Mouse (Mus musculus): Measurements from ENCODE around the gene Aimp1. TPM values are rescaled to one million over a fixed set of nuclear protein-coding genes. Genes with fewer than 3 reads are reported as not detected.

The Aimp1 gene
- polyA plus RNA-seq, 1 experiment from 2014 or later = 85.6 TPM

- H3K4me2 ChIP-seq (replicated peaks; ENCODE audit: low read depth, low read length) = no peak within 1 kb of the TSS
- H3K4me1 ChIP-seq (ENCODE audit: control insufficient read depth, insufficient read depth, low read length) = no peaks in the 10 kb centered on the region
- WGBS = 86% methylated on average over 11 of the region's 11 CpGs
- no peaks in the 10 kb centered on the region for H3K27me3 ChIP-seq (ENCODE audit: control insufficient read depth, insufficient read depth, low read length)
- no peaks in the 10 kb centered on the region for H3K9me3 ChIP-seq (ENCODE audit: control insufficient read depth, low read length)
- H3K27ac ChIP-seq (ENCODE audit: low read depth, low read length) = no peak within 1 kb of the TSS
- no peak for ATAC-seq (ENCODE audit: low FRiP score, low TSS enrichment)
- no peaks in the 10 kb centered on the region for H3K36me3 ChIP-seq (ENCODE audit: control insufficient read depth, insufficient read depth, low read length)
- no peak within 1 kb of the TSS for H3K4me3 ChIP-seq (ENCODE audit: low read length)
- no peak within 1 kb of the TSS for H3K9ac ChIP-seq (ENCODE audit: low read depth, low read length)
Measured at GRCm38 (mm10) chr3:132629601-132630239, 54.5 kb downstream of the Aimp1 start, which contains the start of gene Gimd1. Gene Gimd1 (plus strand): TSS chr3:132629820.

DNA sequence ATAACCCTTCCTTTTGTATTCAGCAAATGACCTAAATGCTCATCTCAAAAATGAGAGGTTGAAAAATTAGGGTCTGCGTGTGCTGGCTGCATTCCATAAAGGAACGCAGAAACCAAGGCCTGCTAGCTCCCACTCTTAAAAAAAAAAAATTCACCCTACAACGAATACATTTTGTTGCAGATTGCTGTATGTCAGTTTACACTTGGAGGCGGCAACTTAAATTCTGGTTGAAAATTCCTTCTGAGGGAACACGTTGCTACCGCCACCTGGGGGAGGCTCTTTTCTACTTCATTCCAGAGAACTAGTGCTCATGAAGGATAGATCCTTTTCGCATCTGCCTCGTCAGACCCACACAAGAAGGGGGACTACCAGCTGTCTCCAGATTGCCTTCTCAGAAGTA, 55.4 kb downstream of the Aimp1 start:
- 50% methylated on average over 8 of the region's 8 CpGs for WGBS

More for the DNA sequence above, 55.4 kb downstream of the Aimp1 start:
- Histone ChIP-seq H3K27ac (ENCODE audit: low read depth, low read length) (no peak overlapping the region), H3K4me2 (replicated peaks; ENCODE audit: low read depth, low read length) (no peak overlapping the region), H3K4me1 (ENCODE audit: control insufficient read depth, insufficient read depth, low read length) (no peaks in the 10 kb centered on the region), H3K4me3 (ENCODE audit: low read length) (no peak overlapping the region), H3K9ac (ENCODE audit: low read depth, low read length) (no peak overlapping the region), H3K9me3 (ENCODE audit: control insufficient read depth, low read length) (no peaks in the 10 kb centered on the region), H3K36me3 (ENCODE audit: control insufficient read depth, insufficient read depth, low read length) (no peaks in the 10 kb centered on the region), H3K27me3 (ENCODE audit: control insufficient read depth, insufficient read depth, low read length) (no peaks in the 10 kb centered on the region)
- ATAC-seq (ENCODE audit: low FRiP score, low TSS enrichment) = no peak

Other genes with a start within 250 kb of the Aimp1 start
- 2.6 and 2.7 TPM in 2 replicates for gene Gimd1, start 54.5 kb downstream of the Aimp1 start, polyA plus RNA-seq (2014; fragmentation: Nextera tagmentation; extraction: Ambion mirVana)
- 15.7 and 21.6 TPM in 2 replicates for gene Tbck, start 226 bp downstream of the Aimp1 start, polyA plus RNA-seq (2014; fragmentation: Nextera tagmentation; extraction: Ambion mirVana)